Mouse (Mus musculus) urinary bladder, postnatal 4 days (tissue): ENCODE data around the gene Iqsec1.

ENCODE experiments used
- DNase-seq, 2 experiments: peaks; one replicate each; pipeline ENCODE4 v3.0.0; 2021 to 2022; ENCODE audit warnings: low spot score in 2 of 2

The Iqsec1 gene

GRCm38 (mm10) chr6:90706490-90706889 lies 282.0 kb downstream of the Iqsec1 start:
- DNase-seq = no peak

GRCm38 (mm10) chr6:90705738-90706137 lies 282.7 kb downstream of the Iqsec1 start:
- DNase-seq = no peak

- no peak for DNase-seq
Measured at GRCm38 (mm10) chr6:90704705-90705344, 283.7 kb downstream of the Iqsec1 start.

- no peak for DNase-seq
Measured at GRCm38 (mm10) chr6:90703782-90704181, 284.7 kb downstream of the Iqsec1 start.

- DNase-seq = no peak
Measured at GRCm38 (mm10) chr6:90702837-90703735, 285.4 kb downstream of the Iqsec1 start.

GRCm38 (mm10) chr6:90702197-90702596 lies 286.3 kb downstream of the Iqsec1 start:
- DNase-seq = no peak

GRCm38 (mm10) chr6:90701391-90701790 lies 287.1 kb downstream of the Iqsec1 start:
- no peak for DNase-seq

- DNase-seq = no peak
Measured at GRCm38 (mm10) chr6:90700737-90701136, 287.7 kb downstream of the Iqsec1 start.

GRCm38 (mm10) chr6:90700068-90700467 lies 288.4 kb downstream of the Iqsec1 start:
- DNase-seq = no peak

GRCm38 (mm10) chr6:90698843-90699242 lies 289.6 kb downstream of the Iqsec1 start:
- DNase-seq = no peak

GRCm38 (mm10) chr6:90695754-90696153 lies 292.7 kb downstream of the Iqsec1 start:
- DNase-seq = no peak

GRCm38 (mm10) chr6:90692404-90692803 lies 296.1 kb downstream of the Iqsec1 start:
- no peak for DNase-seq

- DNase-seq = no peak
Measured at GRCm38 (mm10) chr6:90691935-90692334, 296.6 kb downstream of the Iqsec1 start.

GRCm38 (mm10) chr6:90689500-90689899 lies 299.0 kb downstream of the Iqsec1 start:
- DNase-seq = no peak

GRCm38 (mm10) chr6:90688742-90689141 lies 299.7 kb downstream of the Iqsec1 start:
- no peak for DNase-seq

- no peak for DNase-seq
Measured at GRCm38 (mm10) chr6:90688003-90688402, 300.5 kb downstream of the Iqsec1 start.

- no peak for DNase-seq
Measured at GRCm38 (mm10) chr6:90686812-90687211, 301.7 kb downstream of the Iqsec1 start.

- no peak for DNase-seq
Measured at GRCm38 (mm10) chr6:90683831-90684532, 304.5 kb downstream of the Iqsec1 start.

GRCm38 (mm10) chr6:90680401-90680800 lies 308.1 kb downstream of the Iqsec1 start:
- DNase-seq = no peak

GRCm38 (mm10) chr6:90678759-90679158 lies 309.7 kb downstream of the Iqsec1 start:
- DNase-seq = no peak

GRCm38 (mm10) chr6:90668693-90669092 lies 319.8 kb downstream of the Iqsec1 start:
- no peak for DNase-seq

- no peak for DNase-seq
Measured at GRCm38 (mm10) chr6:90663736-90664135, 324.7 kb downstream of the Iqsec1 start.
